Mouse (Mus musculus) testis, adult 2 months (tissue): ENCODE measurements around the gene Fes.

Experiments used
- CTCF ChIP-seq: fragments of 200-500 bp; IDR thresholded peaks from 2 replicates; pipeline ENCODE4 v1.5.1; 2012; ENCODE audit warnings: low read depth, mild to moderate bottlenecking, inconsistent platforms, low read length, moderate library complexity; ENCODE audit not compliant: control insufficient read depth, insufficient read depth, insufficient replicate concordance
- POLR2A ChIP-seq: fragments of 200-500 bp; IDR thresholded peaks from 2 replicates; pipeline ENCODE4 v1.6.1; 2012; ENCODE audit warnings: low read depth, mild to moderate bottlenecking, inconsistent platforms, low read length, moderate library complexity; ENCODE audit not compliant: control insufficient read depth

DNA sequence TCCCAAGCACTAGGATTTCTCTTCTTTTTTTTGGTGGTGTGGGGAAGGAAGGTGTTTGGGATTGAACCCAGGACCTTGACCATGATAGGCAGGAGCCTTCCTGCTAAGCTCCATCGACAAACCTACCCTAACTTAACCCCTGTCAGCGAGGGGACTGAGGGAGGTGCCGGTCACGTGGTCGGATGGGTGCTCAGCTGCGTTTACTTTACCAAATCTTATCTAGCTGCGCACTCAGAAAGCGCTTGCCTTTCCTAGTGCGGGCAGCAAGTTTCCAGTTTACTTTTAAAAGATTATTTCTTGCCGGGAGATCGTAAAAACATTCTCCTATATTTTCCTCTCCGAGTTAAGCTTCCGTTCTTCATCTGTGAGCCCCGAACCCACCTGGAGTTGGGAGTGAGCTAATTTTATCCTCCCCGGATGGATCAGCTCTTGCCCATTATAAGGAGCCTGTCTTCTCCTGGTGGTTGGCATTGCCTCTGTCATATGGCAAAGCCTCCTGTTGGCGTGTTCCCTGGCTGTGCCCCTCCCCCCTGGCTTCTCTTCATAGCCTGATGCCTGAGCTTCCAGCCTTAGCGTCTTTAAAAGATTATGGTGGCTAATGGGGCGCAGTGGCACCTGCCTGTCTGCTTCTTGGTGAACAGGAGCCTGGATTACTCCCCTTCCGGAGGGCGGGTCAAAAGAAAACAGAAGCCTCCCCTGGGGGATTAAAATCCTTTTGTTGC, 35.2 kb upstream of the Fes start:
- TF ChIP-seq CTCF, result no peak
- no peak for TF ChIP-seq POLR2A
